Mouse (Mus musculus) cerebellum, adult 2 months (tissue): ENCODE results near the gene Paqr7.

Source experiments
- CTCF ChIP-seq: fragments of 200-500 bp; IDR thresholded peaks from 2 replicates; pipeline ENCODE4 v1.5.1; 2011; ENCODE audit warnings: low read depth, mild to moderate bottlenecking, control low read depth, low read length, moderate library complexity, borderline replicate concordance; ENCODE audit not compliant: insufficient read depth
- POLR2A ChIP-seq: fragments of 200-500 bp; IDR thresholded peaks from 2 replicates; pipeline ENCODE4 v1.6.1; 2011; ENCODE audit warnings: low read length, control low read depth, borderline replicate concordance; ENCODE audit not compliant: insufficient read depth

DNA sequence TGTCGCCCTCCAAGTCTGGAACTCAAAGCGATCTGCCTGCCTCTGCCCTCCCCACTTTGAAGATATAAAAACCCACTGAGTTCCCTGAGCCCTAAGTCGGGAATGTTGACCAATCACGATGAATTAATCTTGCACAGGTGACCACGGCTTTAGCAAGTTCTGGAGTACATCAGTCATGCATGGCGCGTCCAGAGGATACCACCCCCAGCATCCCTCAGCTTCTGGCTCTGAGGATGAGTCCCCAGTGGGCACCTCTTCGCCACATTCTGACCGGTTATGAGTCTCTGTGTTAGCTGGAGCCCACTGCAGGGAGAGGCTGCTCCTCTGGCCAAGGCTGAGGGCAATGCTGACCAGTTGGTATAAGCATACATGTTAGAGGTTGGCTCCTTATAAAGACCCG is 12.3 kb upstream of the Paqr7 start:
- TF ChIP-seq CTCF (no peak), POLR2A (no peak)
